Mouse (Mus musculus): Measurements from ENCODE around the gene Defa21. TPM values are rescaled to one million over a fixed set of nuclear protein-coding genes. Genes with fewer than 3 reads are reported as not detected.
"Not testable (repeated sequence)": the region's sequence is repeated elsewhere in the genome, so short reads cannot be mapped to it uniquely, and the experiment has no call there.

Gene Defa21
- not detected in 2 replicates for polyA plus RNA-seq (2015; fragmentation: Nextera tagmentation; extraction: Ambion mirVana)

- H3K4me1 ChIP-seq; ATAC-seq (replicated peaks); H3K36me3 ChIP-seq (replicated peaks); H3K4me2 ChIP-seq; H3K9ac ChIP-seq; H3K4me3 ChIP-seq; H3K27me3 ChIP-seq (replicated peaks); H3K9me3 ChIP-seq; H3K27ac ChIP-seq: not testable (repeated sequence)
- WGBS, result no CpG with 5 or more reads among the region's 1 CpGs
These were observed at the start of gene Defa21 for GRCm38 (mm10) chr8:21025245-21025644. Gene Defa21, plus strand, starts transcription at chr8:21025545.

GRCm38 (mm10) chr8:20979846-20980245 is 45.5 kb upstream of the Defa21 start:
- no peaks in the 10 kb centered on the region for H3K36me3 ChIP-seq (replicated peaks)
- H3K9me3 ChIP-seq, result peaks cover 10% of the 10 kb centered on the region; the same call in 1 of the 2 replicates
- no peak overlapping the region for H3K4me3 ChIP-seq
- no peak overlapping the region for H3K27ac ChIP-seq
- no peaks in the 10 kb centered on the region for H3K27me3 ChIP-seq (replicated peaks)
- no peaks in the 10 kb centered on the region for H3K4me1 ChIP-seq
- no peak overlapping the region for H3K9ac ChIP-seq
- ATAC-seq (replicated peaks), result no peak
- H3K4me2 ChIP-seq, result no peak overlapping the region
- WGBS, result 28% methylated on average over 1 of the region's 1 CpGs

GRCm38 (mm10) chr8:20994042-20994441 is 31.3 kb upstream of the Defa21 start:
- not testable (repeated sequence) for H3K27me3 ChIP-seq (replicated peaks); H3K4me2 ChIP-seq; H3K4me1 ChIP-seq; H3K36me3 ChIP-seq (replicated peaks); H3K9ac ChIP-seq; H3K27ac ChIP-seq; H3K9me3 ChIP-seq; ATAC-seq (replicated peaks); H3K4me3 ChIP-seq

- Histone ChIP-seq H3K9me3 (peaks cover 11% of the 10 kb centered on the region; the same call in 1 of the 2 replicates), H3K4me1 (no peaks in the 10 kb centered on the region), H3K9ac (no peak overlapping the region), H3K4me2 (no peak overlapping the region), H3K36me3 (replicated peaks) (no peaks in the 10 kb centered on the region), H3K27me3 (replicated peaks) (no peaks in the 10 kb centered on the region), H3K27ac (no peak overlapping the region), H3K4me3 (no peak overlapping the region)
- ATAC-seq (replicated peaks), result no peak
- WGBS, result 73% methylated on average over 2 of the region's 2 CpGs
These were observed 28.6 kb upstream of the Defa21 start for GRCm38 (mm10) chr8:20996776-20997175.

- Histone ChIP-seq H3K4me1 (no peaks in the 10 kb centered on the region), H3K36me3 (replicated peaks) (no peaks in the 10 kb centered on the region), H3K9ac (no peak overlapping the region), H3K4me2 (no peak overlapping the region), H3K27ac (no peak overlapping the region), H3K9me3 (peaks cover 11% of the 10 kb centered on the region; the same call in 1 of the 2 replicates), H3K4me3 (no peak overlapping the region), H3K27me3 (replicated peaks) (no peaks in the 10 kb centered on the region)
- ATAC-seq (replicated peaks), result no peak
These were observed 28.1 kb upstream of the Defa21 start for GRCm38 (mm10) chr8:20997291-20997690.

- Histone ChIP-seq H3K27ac (no peak overlapping the region), H3K4me3 (no peak overlapping the region), H3K9me3 (peaks cover 9% of the 10 kb centered on the region), H3K36me3 (replicated peaks) (no peaks in the 10 kb centered on the region), H3K27me3 (replicated peaks) (no peaks in the 10 kb centered on the region), H3K4me2 (no peak overlapping the region), H3K4me1 (no peaks in the 10 kb centered on the region), H3K9ac (no peak overlapping the region)
- WGBS, result 52% methylated on average over 8 of the region's 8 CpGs
- no peak for ATAC-seq (replicated peaks)
These were observed 24.2 kb upstream of the Defa21 start for GRCm38 (mm10) chr8:21001171-21001570.

- Histone ChIP-seq H3K36me3 (replicated peaks) (no peaks in the 10 kb centered on the region), H3K9ac (no peak overlapping the region), H3K4me1 (no peaks in the 10 kb centered on the region), H3K27me3 (replicated peaks) (no peaks in the 10 kb centered on the region), H3K27ac (no peak overlapping the region), H3K4me2 (no peak overlapping the region), H3K4me3 (no peak overlapping the region), H3K9me3 (peaks cover 6% of the 10 kb centered on the region; the same call in 1 of the 2 replicates)
- no peak for ATAC-seq (replicated peaks)
- 16% methylated on average over 1 of the region's 1 CpGs for WGBS
These were observed 18.5 kb upstream of the Defa21 start for GRCm38 (mm10) chr8:21006801-21007200.

GRCm38 (mm10) chr8:21008578-21008977 is 16.8 kb upstream of the Defa21 start:
- not testable (repeated sequence) for ATAC-seq (replicated peaks); H3K4me1 ChIP-seq; H3K4me3 ChIP-seq; H3K36me3 ChIP-seq (replicated peaks); H3K27ac ChIP-seq; H3K27me3 ChIP-seq (replicated peaks); H3K9ac ChIP-seq; H3K4me2 ChIP-seq
- 48% methylated on average over 6 of the region's 6 CpGs for WGBS
- H3K9me3 ChIP-seq, result peaks cover 11% of the 10 kb centered on the region

GRCm38 (mm10) chr8:21010548-21010947 is 14.8 kb upstream of the Defa21 start:
- H3K9me3 ChIP-seq, result peaks cover 15% of the 10 kb centered on the region
- H3K4me2 ChIP-seq; H3K27ac ChIP-seq; H3K36me3 ChIP-seq (replicated peaks); H3K4me1 ChIP-seq; H3K27me3 ChIP-seq (replicated peaks); H3K4me3 ChIP-seq; H3K9ac ChIP-seq; ATAC-seq (replicated peaks): not testable (repeated sequence)
- whole genome bisulfite sequencing, result 78% methylated on average over 1 of the region's 1 CpGs

- H3K27me3 ChIP-seq (replicated peaks); H3K27ac ChIP-seq; H3K4me3 ChIP-seq; H3K4me2 ChIP-seq; H3K9me3 ChIP-seq; ATAC-seq (replicated peaks); H3K4me1 ChIP-seq; H3K9ac ChIP-seq; H3K36me3 ChIP-seq (replicated peaks): not testable (repeated sequence)
- no CpG with 5 or more reads among the region's 1 CpGs for WGBS
These were observed 29.4 kb downstream of the Defa21 start, which contains the start of gene Defa23 for GRCm38 (mm10) chr8:21054747-21055146. Gene Defa23, plus strand, starts transcription at chr8:21055047.

- H3K27ac ChIP-seq; H3K36me3 ChIP-seq (replicated peaks); H3K4me1 ChIP-seq; ATAC-seq (replicated peaks); H3K27me3 ChIP-seq (replicated peaks); H3K4me3 ChIP-seq; H3K4me2 ChIP-seq; H3K9me3 ChIP-seq; H3K9ac ChIP-seq: not testable (repeated sequence)
- 88% methylated on average over 1 of the region's 1 CpGs for WGBS
These were observed 39.4 kb downstream of the Defa21 start, which contains the start of gene Defa35 for GRCm38 (mm10) chr8:21064738-21065137. Gene Defa35, plus strand, starts transcription at chr8:21065038.
